Mouse (Mus musculus): ENCODE measurements at regions not wholly inside any gene's neighbourhood (a gene's known extent, or its start where the extent isn't known, plus 50 kb on each side); places are given as distances from the start of the nearest gene placed in this dataset.
"Not testable (repeated sequence)": the region's sequence is repeated elsewhere in the genome, so short reads cannot be mapped to it uniquely, and the experiment has no call there.

GRCm38 (mm10) chr10:22460386-22460785 lies 100.0 kb downstream of the Raet1d start:
- not testable (repeated sequence) for DNase-seq (ENCODE audit: low spot score)

GRCm38 (mm10) chr10:22460818-22461479 lies 100.6 kb downstream of the Raet1d start:
- not testable (repeated sequence) for DNase-seq (ENCODE audit: low spot score)

GRCm38 (mm10) chr10:22461480-22462050 lies 101.2 kb downstream of the Raet1d start:
- DNase-seq (ENCODE audit: low spot score) = not testable (repeated sequence)

- not testable (repeated sequence) for DNase-seq (ENCODE audit: low spot score)
Observed at GRCm38 (mm10) chr10:22471722-22472330, 111.5 kb downstream of the Raet1d start.

- peak; percentile 31 for DNase-seq (ENCODE audit: low spot score)
Observed at GRCm38 (mm10) chr10:22479860-22480259, 119.5 kb downstream of the Raet1d start.

GRCm38 (mm10) chr10:22487071-22487470 lies 126.7 kb downstream of the Raet1d start:
- DNase-seq (ENCODE audit: low spot score) = not testable (repeated sequence)

- not testable (repeated sequence) for DNase-seq (ENCODE audit: low spot score)
Observed at GRCm38 (mm10) chr10:22491806-22492347, 131.5 kb downstream of the Raet1d start.

- DNase-seq (ENCODE audit: low spot score) = no peak
Observed at GRCm38 (mm10) chr10:22495975-22496496, 135.7 kb downstream of the Raet1d start.

All from layer of hippocampus, adult 11-12 months (tissue).